Mouse (Mus musculus) CH12.LX (cell line): ENCODE measurements around the gene Cnih4. TPM values are rescaled to one million over a fixed set of nuclear protein-coding genes. Genes with fewer than 3 reads are reported as not detected.

Experiments
- DNase-seq: peaks from one replicate; pipeline ENCODE4 v3.0.0-alpha.2; 2013; ENCODE audit errors: extremely low read depth
- H3K27ac ChIP-seq: 2 replicates; pipeline ENCODE4 v1.5.1; 2012; ENCODE audit warnings: low read depth, mild to moderate bottlenecking, control low read depth, moderate library complexity; ENCODE audit not compliant: insufficient read depth
- H3K27me3 ChIP-seq: replicated peaks from 2 replicates; pipeline ENCODE3; 2012; ENCODE audit warnings: inconsistent platforms
- H3K36me3 ChIP-seq, 2 experiments: replicated peaks in 1 of 2; 2 replicates each; pipeline versions ENCODE3 to v1.6.1; 2012; ENCODE audit warnings: inconsistent platforms in 1 of 2, low read length in 1 of 2, mild to moderate bottlenecking in 1 of 2, mixed read lengths in 1 of 2, moderate library complexity in 1 of 2; ENCODE audit not compliant: control insufficient read depth in 1 of 2, insufficient read depth in 1 of 2
- H3K4me1 ChIP-seq, 2 experiments: 2 replicates each; pipeline ENCODE4 v1.6.1; 2012; ENCODE audit warnings: inconsistent platforms in 1 of 2, moderate library complexity in 1 of 2; ENCODE audit not compliant: insufficient read depth in 2 of 2, control insufficient read depth in 1 of 2
- H3K4me2 ChIP-seq: 2 replicates; pipeline ENCODE4 v1.6.1; 2012; ENCODE audit warnings: low read depth, mild to moderate bottlenecking, control low read depth; ENCODE audit not compliant: poor library complexity, insufficient read depth, severe bottlenecking
- H3K4me3 ChIP-seq, 3 experiments: fragments of 150-350 bp in 1 of 3; sonication (generic) in 1 of 3; replicated peaks in 1 of 3; 2 replicates each; pipeline versions ENCODE3 to v1.5.1; 2011 to 2012; ENCODE audit warnings: low read depth in 2 of 3, low read length in 2 of 3, mild to moderate bottlenecking in 2 of 3, moderate library complexity in 2 of 3, control low read depth in 1 of 3, improper control_type of control experiment in 1 of 3, inconsistent platforms in 1 of 3, mixed read lengths in 1 of 3; ENCODE audit not compliant: poor library complexity in 1 of 3
- H3K79me2 ChIP-seq: replicated peaks from 2 replicates; pipeline ENCODE4 v1.6.1; 2012; ENCODE audit warnings: mild to moderate bottlenecking, moderate library complexity; ENCODE audit not compliant: control insufficient read depth, poor library complexity, insufficient read depth, severe bottlenecking; ENCODE audit errors: extremely low read depth
- H3K9ac ChIP-seq: 2 replicates; pipeline ENCODE4 v1.6.1; 2012; ENCODE audit warnings: low read depth, mild to moderate bottlenecking, control low read depth, moderate library complexity; ENCODE audit not compliant: insufficient read depth
- H3K9me3 ChIP-seq: replicated peaks from 2 replicates; pipeline ENCODE3; 2012; ENCODE audit warnings: low read length, inconsistent platforms, mixed read lengths
- BHLHE40 ChIP-seq: IDR thresholded peaks from 2 replicates; pipeline ENCODE4 v1.6.1; 2011; ENCODE audit warnings: mild to moderate bottlenecking, low read depth, low read length, improper control_type of control experiment
- CHD1 ChIP-seq: IDR thresholded peaks from 2 replicates; pipeline ENCODE4 v1.6.1; 2012; ENCODE audit warnings: low read depth, low read length, improper control_type of control experiment, inconsistent platforms
- CHD2 ChIP-seq: IDR thresholded peaks from 2 replicates; pipeline ENCODE4 v1.6.1; 2011; ENCODE audit warnings: low read length, improper control_type of control experiment
- CTCF ChIP-seq, 2 experiments: IDR thresholded peaks in 1 of 2; conservative IDR thresholded peaks in 1 of 2; 2 replicates each; pipeline ENCODE4 v1.5.1; 2011 to 2012; ENCODE audit warnings: low read depth in 2 of 2, low read length in 2 of 2, improper control_type of control experiment in 1 of 2, inconsistent platforms in 1 of 2, mild to moderate bottlenecking in 1 of 2, moderate library complexity in 1 of 2
- E2F4 ChIP-seq: IDR thresholded peaks from 2 replicates; pipeline ENCODE4 v1.6.1; 2011; ENCODE audit warnings: low read depth, low read length, improper control_type of control experiment; ENCODE audit not compliant: insufficient replicate concordance
- ELF1 ChIP-seq: IDR thresholded peaks from 2 replicates; pipeline ENCODE4 v1.6.1; 2014; ENCODE audit warnings: low read depth, mild to moderate bottlenecking, inconsistent platforms, low read length, improper control_type of control experiment
- EP300 ChIP-seq: IDR thresholded peaks from 2 replicates; pipeline ENCODE4 v1.6.1; 2011; ENCODE audit warnings: low read length, improper control_type of control experiment
- ETS1 ChIP-seq: conservative IDR thresholded peaks from 2 replicates; pipeline ENCODE4 v1.6.1; 2012; ENCODE audit warnings: low read depth, mild to moderate bottlenecking, inconsistent platforms, low read length, improper control_type of control experiment, moderate library complexity
- GABPA ChIP-seq: IDR thresholded peaks from 2 replicates; pipeline ENCODE4 v1.6.1; 2012; ENCODE audit warnings: low read depth, low read length, improper control_type of control experiment, inconsistent platforms; ENCODE audit not compliant: insufficient replicate concordance
- HCFC1 ChIP-seq: IDR thresholded peaks from 2 replicates; pipeline ENCODE4 v1.6.1; 2012; ENCODE audit warnings: low read depth, mild to moderate bottlenecking, inconsistent platforms, low read length, improper control_type of control experiment
- IRF4 ChIP-seq: IDR thresholded peaks from 2 replicates; pipeline ENCODE4 v1.6.1; 2014; ENCODE audit warnings: low read depth, mild to moderate bottlenecking, inconsistent platforms, low read length, improper control_type of control experiment
- JUN ChIP-seq: IDR thresholded peaks from 2 replicates; pipeline ENCODE4 v1.6.1; 2011; ENCODE audit warnings: low read depth, mild to moderate bottlenecking, low read length, improper control_type of control experiment, moderate library complexity; ENCODE audit not compliant: insufficient read depth
- JUND ChIP-seq: conservative IDR thresholded peaks from 2 replicates; pipeline ENCODE4 v1.6.1; 2011; ENCODE audit warnings: low read depth, low read length, improper control_type of control experiment
- KAT2A ChIP-seq: IDR thresholded peaks from 2 replicates; pipeline ENCODE4 v1.6.1; 2012; ENCODE audit warnings: low read length, improper control_type of control experiment, inconsistent platforms; ENCODE audit not compliant: insufficient replicate concordance
- MAFK ChIP-seq: IDR thresholded peaks from 2 replicates; pipeline ENCODE4 v1.6.1; 2011; ENCODE audit warnings: low read length, improper control_type of control experiment; ENCODE audit not compliant: insufficient replicate concordance
- MAX ChIP-seq: IDR thresholded peaks from 2 replicates; pipeline ENCODE4 v1.6.1; 2011; ENCODE audit warnings: low read length, improper control_type of control experiment
- MAZ ChIP-seq: IDR thresholded peaks from 2 replicates; pipeline ENCODE4 v1.6.1; 2012; ENCODE audit warnings: low read depth, mild to moderate bottlenecking, inconsistent platforms, low read length, improper control_type of control experiment, moderate library complexity
- MEF2A ChIP-seq: IDR thresholded peaks from 2 replicates; pipeline ENCODE4 v1.6.1; 2014; ENCODE audit warnings: low read depth, mild to moderate bottlenecking, inconsistent platforms, low read length, improper control_type of control experiment, borderline replicate concordance
- MXI1 ChIP-seq: IDR thresholded peaks from 2 replicates; pipeline ENCODE4 v1.6.1; 2011; ENCODE audit warnings: mild to moderate bottlenecking, low read depth, low read length, improper control_type of control experiment
- MYC ChIP-seq: IDR thresholded peaks from 2 replicates; pipeline ENCODE4 v1.6.1; 2011; ENCODE audit warnings: low read depth, mild to moderate bottlenecking, improper control_type of control experiment, low read length
- NELFE ChIP-seq: IDR thresholded peaks from 2 replicates; pipeline ENCODE4 v1.6.1; 2011; ENCODE audit warnings: low read depth, low read length, improper control_type of control experiment
- NRF1 ChIP-seq: IDR thresholded peaks from 2 replicates; pipeline ENCODE4 v1.6.1; 2014; ENCODE audit warnings: low read depth, mild to moderate bottlenecking, inconsistent platforms, low read length, improper control_type of control experiment, moderate library complexity
- PAX5 ChIP-seq: IDR thresholded peaks from 2 replicates; pipeline ENCODE4 v1.6.1; 2012; ENCODE audit warnings: low read length, inconsistent platforms, mixed read lengths
- POLR2A ChIP-seq: IDR thresholded peaks from 2 replicates; pipeline ENCODE4 v1.6.1; 2011; ENCODE audit warnings: low read depth, mild to moderate bottlenecking, improper control_type of control experiment, low read length
- POLR2AphosphoS2 ChIP-seq: IDR thresholded peaks from 2 replicates; pipeline ENCODE4 v1.6.1; 2011; ENCODE audit warnings: low read depth, low read length, improper control_type of control experiment
- RAD21 ChIP-seq: IDR thresholded peaks from 2 replicates; pipeline ENCODE4 v1.6.1; 2011; ENCODE audit warnings: low read depth, mild to moderate bottlenecking, low read length, improper control_type of control experiment, moderate library complexity
- RCOR1 ChIP-seq: conservative IDR thresholded peaks from 2 replicates; pipeline ENCODE4 v1.6.1; 2012; ENCODE audit warnings: low read depth, mild to moderate bottlenecking, inconsistent platforms, low read length, improper control_type of control experiment
- SIN3A ChIP-seq: IDR thresholded peaks from 2 replicates; pipeline ENCODE4 v1.6.1; 2012; ENCODE audit warnings: low read length, improper control_type of control experiment, inconsistent platforms
- SMC3 ChIP-seq: IDR thresholded peaks from 2 replicates; pipeline ENCODE4 v1.6.1; 2011; ENCODE audit warnings: low read depth, low read length, improper control_type of control experiment
- TBP ChIP-seq: conservative IDR thresholded peaks from 2 replicates; pipeline ENCODE4 v1.6.1; 2011; ENCODE audit warnings: low read depth, low read length, improper control_type of control experiment
- TCF12 ChIP-seq: IDR thresholded peaks from 2 replicates; pipeline ENCODE4 v1.6.1; 2014; ENCODE audit warnings: low read depth, mild to moderate bottlenecking, inconsistent platforms, low read length, improper control_type of control experiment
- UBTF ChIP-seq: IDR thresholded peaks from 2 replicates; pipeline ENCODE4 v1.6.1; 2012; ENCODE audit warnings: low read depth, mild to moderate bottlenecking, inconsistent platforms, low read length, improper control_type of control experiment, moderate library complexity
- USF1 ChIP-seq: IDR thresholded peaks from 2 replicates; pipeline ENCODE4 v1.6.1; 2014; ENCODE audit warnings: low read depth, mild to moderate bottlenecking, inconsistent platforms, low read length, improper control_type of control experiment
- USF2 ChIP-seq: conservative IDR thresholded peaks from 2 replicates; pipeline ENCODE4 v1.6.1; 2011; ENCODE audit warnings: low read depth, low read length, improper control_type of control experiment
- ZC3H11A ChIP-seq: IDR thresholded peaks from 2 replicates; pipeline ENCODE4 v1.6.1; 2012; ENCODE audit warnings: low read depth, mild to moderate bottlenecking, inconsistent platforms, low read length, improper control_type of control experiment
- ZKSCAN1 ChIP-seq: IDR thresholded peaks from 2 replicates; pipeline ENCODE4 v1.6.1; 2012; ENCODE audit warnings: low read depth, inconsistent platforms, low read length, improper control_type of control experiment, borderline replicate concordance
- ZMIZ1 ChIP-seq: IDR thresholded peaks from 2 replicates; pipeline ENCODE4 v1.6.1; 2012; ENCODE audit warnings: low read depth, mild to moderate bottlenecking, inconsistent platforms, low read length, improper control_type of control experiment
- ZNF384 ChIP-seq: IDR thresholded peaks from 2 replicates; pipeline ENCODE4 v1.6.1; 2012; ENCODE audit warnings: low read depth, low read length, improper control_type of control experiment, inconsistent platforms
- dilution Hi-C: fragments of 300-500 bp; cut with MboI; formaldehyde crosslinking; loops from 2 replicates; pipeline ENCODE4 v1.14.3; 2020; ENCODE audit warnings: low sequenced_read_pairs; ENCODE audit not compliant: extremely low pct_unique_long_range_greater_than_20kb, extremely low pct_ligation_motif_present
- in situ Hi-C: fragments of 300-500 bp; cut with MboI; formaldehyde crosslinking; loops from 3 replicates; pipeline ENCODE4 v1.14.3; 2019; ENCODE audit warnings: low sequenced_read_pairs, low pct_ligation_motif_present, low pct_unique_long_range_greater_than_20kb, mixed read lengths
- polyA plus RNA-seq: library from polyadenylated mRNA; unstranded; fragments of >175 nt; gene quantifications from 2 replicates; pipeline ENCODE4 v1.2.1, GENCODE M21; 2012; ENCODE audit warnings: low read depth; ENCODE audit not compliant: insufficient read length
- total RNA-seq, 2 experiments: library from RNA; depleted of rRNA; stranded (reverse); fragments of 300-350 nt in 1 of 2; fragments of >200 nt in 1 of 2; gene quantifications; 2 replicates each; pipeline ENCODE4 v1.2.3; 2012 to 2014

Gene Cnih4
- total and polyA plus RNA-seq, 3 experiments = 24.2 to 54.1 (median 39.1) TPM

DNA sequence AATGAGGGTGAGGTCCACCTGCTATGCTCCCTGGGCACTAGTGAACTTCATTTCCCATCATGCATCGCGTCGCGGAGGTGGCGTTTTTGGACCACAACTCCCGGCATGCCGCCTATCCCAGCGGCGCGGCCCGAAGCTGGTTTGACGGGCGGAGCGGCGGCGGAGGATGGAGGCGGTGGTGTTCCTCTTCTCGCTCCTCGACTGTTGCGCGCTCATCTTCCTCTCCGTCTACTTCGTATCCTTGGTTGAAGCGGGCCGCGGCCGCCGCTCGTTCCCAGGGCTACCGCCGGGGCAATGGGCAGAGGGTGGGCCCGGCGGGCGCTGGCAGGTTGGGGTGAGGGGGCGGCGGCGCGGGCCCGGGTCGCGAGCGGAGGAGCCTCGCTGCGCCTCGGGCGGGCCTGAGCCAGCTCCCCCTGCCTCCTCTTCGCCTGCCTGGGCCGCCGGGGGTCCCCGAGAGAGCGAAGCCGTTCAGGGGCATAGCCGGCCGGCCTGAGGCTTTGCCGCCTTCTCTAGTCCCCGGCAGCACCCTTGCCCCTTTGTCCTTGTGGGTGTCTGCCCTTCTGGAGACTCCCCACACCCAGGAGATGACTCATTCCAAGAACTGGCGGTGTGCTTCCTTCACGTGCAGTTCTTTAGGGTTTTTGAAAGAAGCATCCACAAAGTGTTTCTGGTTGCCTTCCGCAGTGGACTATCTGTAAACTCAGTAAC is 6.5 kb downstream of the Cnih4 start:
- in situ Hi-C loops (no loop called here), dilution Hi-C loops (no loop called here)
- no peaks in the 10 kb centered on the region for H3K27me3 ChIP-seq
- no peaks in the 10 kb centered on the region for H3K9me3 ChIP-seq
- peaks cover 17% of the 10 kb centered on the region for H3K79me2 ChIP-seq
- H3K4me3 ChIP-seq = peak overlapping the region; percentile 56 to 87 (median 82)
- H3K9ac ChIP-seq = peak overlapping the region; percentile 59
- peaks cover 0 to 21% of the 10 kb centered on the region in 2 experiments for H3K36me3 ChIP-seq
- peak; percentile 58 for TF ChIP-seq ETS1
- 0 out of 2 replicates have a peak, but pooled peaks have one; percentile 33 for TF ChIP-seq MEF2A
- TF ChIP-seq POLR2A = peak; percentile 73
- TF ChIP-seq POLR2AphosphoS2 = no peak
- peak; percentile 75 for TF ChIP-seq NELFE
- TF ChIP-seq ZMIZ1 = peak; percentile 81
- TF ChIP-seq MXI1 = peak; percentile 80
- peak; percentile 99 for TF ChIP-seq BHLHE40
- no peak for TF ChIP-seq USF2
- TF ChIP-seq GABPA = peak; percentile 63; the same call in 1 of the 2 replicates
- no peak for TF ChIP-seq RAD21
- TF ChIP-seq UBTF = peak; percentile 64; the same call in 1 of the 2 replicates
- peak; percentile 98 for TF ChIP-seq HCFC1
- TF ChIP-seq MAX = peak; percentile 67
- peak; percentile 81 for TF ChIP-seq JUN
- TF ChIP-seq CHD2 = peak; percentile 12; the same call in 1 of the 2 replicates
- TF ChIP-seq ZC3H11A = no peak
- TF ChIP-seq MAFK = no peak
- TF ChIP-seq USF1 = no peak
- TF ChIP-seq CTCF (conservative IDR thresholded peaks at IDR 0.05 in 1 of 2, IDR thresholded peaks at IDR 0.05 in 1 of 2; ENCODE audit: low read depth in 2 of 2, low read length in 2 of 2) = no peak
- TF ChIP-seq TBP = no peak
- TF ChIP-seq TCF12 = peak; percentile 77
- no peak for TF ChIP-seq E2F4
- no peak for TF ChIP-seq PAX5
- peak; percentile 92 for TF ChIP-seq JUND
- no peak for TF ChIP-seq ZKSCAN1
- TF ChIP-seq SMC3 = no peak
- peak; percentile 59 for TF ChIP-seq RCOR1
- TF ChIP-seq EP300 = peak; percentile 50; the same call in 1 of the 2 replicates
- no peak for TF ChIP-seq MAZ
- TF ChIP-seq MYC = peak; percentile 68; the same call in 1 of the 2 replicates
- peak; percentile 92; the same call in 1 of the 2 replicates for TF ChIP-seq KAT2A
- TF ChIP-seq IRF4 = peak; percentile 95
- TF ChIP-seq ZNF384 = no peak
- no peak for TF ChIP-seq CHD1
- TF ChIP-seq SIN3A = peak; percentile 57; the same call in 1 of the 2 replicates
- TF ChIP-seq ELF1 = peak; percentile 72
- peak; percentile 52 for TF ChIP-seq NRF1
- peaks cover 7 to 50% of the 10 kb centered on the region in 2 experiments for H3K4me1 ChIP-seq
- peak overlapping the region; percentile 21; the same call in 1 of the 2 replicates for H3K27ac ChIP-seq
- H3K4me2 ChIP-seq = peak overlapping the region; percentile 48; the same call in 1 of the 2 replicates
- peak; percentile 89 for DNase-seq
